Mouse (Mus musculus) CH12.LX (cell line): Measurements from ENCODE around the gene B4galt2. TPM values are rescaled to one million over a fixed set of nuclear protein-coding genes. Genes with fewer than 3 reads are reported as not detected.

Experiments used
- DNase-seq: peaks from one replicate; pipeline ENCODE4 v3.0.0-alpha.2; 2013; ENCODE audit errors: extremely low read depth
- H3K27ac ChIP-seq: 2 replicates; pipeline ENCODE4 v1.5.1; 2012; ENCODE audit warnings: low read depth, mild to moderate bottlenecking, control low read depth, moderate library complexity; ENCODE audit not compliant: insufficient read depth
- H3K27me3 ChIP-seq: replicated peaks from 2 replicates; pipeline ENCODE3; 2012; ENCODE audit warnings: inconsistent platforms
- H3K36me3 ChIP-seq, 2 experiments: replicated peaks in 1 of 2; 2 replicates each; pipeline versions ENCODE3 to v1.6.1; 2012; ENCODE audit warnings: inconsistent platforms in 1 of 2, low read length in 1 of 2, mild to moderate bottlenecking in 1 of 2, mixed read lengths in 1 of 2, moderate library complexity in 1 of 2; ENCODE audit not compliant: control insufficient read depth in 1 of 2, insufficient read depth in 1 of 2
- H3K4me1 ChIP-seq, 2 experiments: 2 replicates each; pipeline ENCODE4 v1.6.1; 2012; ENCODE audit warnings: inconsistent platforms in 1 of 2, moderate library complexity in 1 of 2; ENCODE audit not compliant: insufficient read depth in 2 of 2, control insufficient read depth in 1 of 2
- H3K4me2 ChIP-seq: 2 replicates; pipeline ENCODE4 v1.6.1; 2012; ENCODE audit warnings: low read depth, mild to moderate bottlenecking, control low read depth; ENCODE audit not compliant: poor library complexity, insufficient read depth, severe bottlenecking
- H3K4me3 ChIP-seq, 3 experiments: fragments of 150-350 bp in 1 of 3; sonication (generic) in 1 of 3; replicated peaks in 1 of 3; 2 replicates each; pipeline versions ENCODE3 to v1.5.1; 2011 to 2012; ENCODE audit warnings: low read depth in 2 of 3, low read length in 2 of 3, mild to moderate bottlenecking in 2 of 3, moderate library complexity in 2 of 3, control low read depth in 1 of 3, improper control_type of control experiment in 1 of 3, inconsistent platforms in 1 of 3, mixed read lengths in 1 of 3; ENCODE audit not compliant: poor library complexity in 1 of 3
- H3K79me2 ChIP-seq: replicated peaks from 2 replicates; pipeline ENCODE4 v1.6.1; 2012; ENCODE audit warnings: mild to moderate bottlenecking, moderate library complexity; ENCODE audit not compliant: control insufficient read depth, poor library complexity, insufficient read depth, severe bottlenecking; ENCODE audit errors: extremely low read depth
- H3K9ac ChIP-seq: 2 replicates; pipeline ENCODE4 v1.6.1; 2012; ENCODE audit warnings: low read depth, mild to moderate bottlenecking, control low read depth, moderate library complexity; ENCODE audit not compliant: insufficient read depth
- H3K9me3 ChIP-seq: replicated peaks from 2 replicates; pipeline ENCODE3; 2012; ENCODE audit warnings: low read length, inconsistent platforms, mixed read lengths
- BHLHE40 ChIP-seq: IDR thresholded peaks from 2 replicates; pipeline ENCODE4 v1.6.1; 2011; ENCODE audit warnings: mild to moderate bottlenecking, low read depth, low read length, improper control_type of control experiment
- CHD1 ChIP-seq: IDR thresholded peaks from 2 replicates; pipeline ENCODE4 v1.6.1; 2012; ENCODE audit warnings: low read depth, low read length, improper control_type of control experiment, inconsistent platforms
- CHD2 ChIP-seq: IDR thresholded peaks from 2 replicates; pipeline ENCODE4 v1.6.1; 2011; ENCODE audit warnings: low read length, improper control_type of control experiment
- EP300 ChIP-seq: IDR thresholded peaks from 2 replicates; pipeline ENCODE4 v1.6.1; 2011; ENCODE audit warnings: low read length, improper control_type of control experiment
- ETS1 ChIP-seq: conservative IDR thresholded peaks from 2 replicates; pipeline ENCODE4 v1.6.1; 2012; ENCODE audit warnings: low read depth, mild to moderate bottlenecking, inconsistent platforms, low read length, improper control_type of control experiment, moderate library complexity
- GABPA ChIP-seq: IDR thresholded peaks from 2 replicates; pipeline ENCODE4 v1.6.1; 2012; ENCODE audit warnings: low read depth, low read length, improper control_type of control experiment, inconsistent platforms; ENCODE audit not compliant: insufficient replicate concordance
- HCFC1 ChIP-seq: IDR thresholded peaks from 2 replicates; pipeline ENCODE4 v1.6.1; 2012; ENCODE audit warnings: low read depth, mild to moderate bottlenecking, inconsistent platforms, low read length, improper control_type of control experiment
- JUND ChIP-seq: conservative IDR thresholded peaks from 2 replicates; pipeline ENCODE4 v1.6.1; 2011; ENCODE audit warnings: low read depth, low read length, improper control_type of control experiment
- KAT2A ChIP-seq: IDR thresholded peaks from 2 replicates; pipeline ENCODE4 v1.6.1; 2012; ENCODE audit warnings: low read length, improper control_type of control experiment, inconsistent platforms; ENCODE audit not compliant: insufficient replicate concordance
- MAFK ChIP-seq: IDR thresholded peaks from 2 replicates; pipeline ENCODE4 v1.6.1; 2011; ENCODE audit warnings: low read length, improper control_type of control experiment; ENCODE audit not compliant: insufficient replicate concordance
- MAX ChIP-seq: IDR thresholded peaks from 2 replicates; pipeline ENCODE4 v1.6.1; 2011; ENCODE audit warnings: low read length, improper control_type of control experiment
- MYC ChIP-seq: IDR thresholded peaks from 2 replicates; pipeline ENCODE4 v1.6.1; 2011; ENCODE audit warnings: low read depth, mild to moderate bottlenecking, improper control_type of control experiment, low read length
- NELFE ChIP-seq: IDR thresholded peaks from 2 replicates; pipeline ENCODE4 v1.6.1; 2011; ENCODE audit warnings: low read depth, low read length, improper control_type of control experiment
- PAX5 ChIP-seq: IDR thresholded peaks from 2 replicates; pipeline ENCODE4 v1.6.1; 2012; ENCODE audit warnings: low read length, inconsistent platforms, mixed read lengths
- RCOR1 ChIP-seq: conservative IDR thresholded peaks from 2 replicates; pipeline ENCODE4 v1.6.1; 2012; ENCODE audit warnings: low read depth, mild to moderate bottlenecking, inconsistent platforms, low read length, improper control_type of control experiment
- TBP ChIP-seq: conservative IDR thresholded peaks from 2 replicates; pipeline ENCODE4 v1.6.1; 2011; ENCODE audit warnings: low read depth, low read length, improper control_type of control experiment
- UBTF ChIP-seq: IDR thresholded peaks from 2 replicates; pipeline ENCODE4 v1.6.1; 2012; ENCODE audit warnings: low read depth, mild to moderate bottlenecking, inconsistent platforms, low read length, improper control_type of control experiment, moderate library complexity
- USF1 ChIP-seq: IDR thresholded peaks from 2 replicates; pipeline ENCODE4 v1.6.1; 2014; ENCODE audit warnings: low read depth, mild to moderate bottlenecking, inconsistent platforms, low read length, improper control_type of control experiment
- ZMIZ1 ChIP-seq: IDR thresholded peaks from 2 replicates; pipeline ENCODE4 v1.6.1; 2012; ENCODE audit warnings: low read depth, mild to moderate bottlenecking, inconsistent platforms, low read length, improper control_type of control experiment
- ZNF384 ChIP-seq: IDR thresholded peaks from 2 replicates; pipeline ENCODE4 v1.6.1; 2012; ENCODE audit warnings: low read depth, low read length, improper control_type of control experiment, inconsistent platforms
- dilution Hi-C: fragments of 300-500 bp; cut with MboI; formaldehyde crosslinking; loops from 2 replicates; pipeline ENCODE4 v1.14.3; 2020; ENCODE audit warnings: low sequenced_read_pairs; ENCODE audit not compliant: extremely low pct_unique_long_range_greater_than_20kb, extremely low pct_ligation_motif_present
- in situ Hi-C: fragments of 300-500 bp; cut with MboI; formaldehyde crosslinking; loops from 3 replicates; pipeline ENCODE4 v1.14.3; 2019; ENCODE audit warnings: low sequenced_read_pairs, low pct_ligation_motif_present, low pct_unique_long_range_greater_than_20kb, mixed read lengths
- polyA plus RNA-seq: library from polyadenylated mRNA; unstranded; fragments of >175 nt; gene quantifications from 2 replicates; pipeline ENCODE4 v1.2.1, GENCODE M21; 2012; ENCODE audit warnings: low read depth; ENCODE audit not compliant: insufficient read length
- total RNA-seq, 2 experiments: library from RNA; depleted of rRNA; stranded (reverse); fragments of 300-350 nt in 1 of 2; fragments of >200 nt in 1 of 2; gene quantifications; 2 replicates each; pipeline ENCODE4 v1.2.3; 2012 to 2014

Gene B4galt2
- total and polyA plus RNA-seq, 3 experiments = 0.14 to 0.25 TPM; not detected in 1

GRCm38 (mm10) chr4:117912131-117912561, 28.9 kb upstream of the B4galt2 start:
- dilution Hi-C loops (no loop called here), in situ Hi-C loops (loop anchor here (10.0 kb wide), 1 partner anchor 153 kb away; no protein-coding TSS in a partner anchor)
- no peak overlapping the region for H3K4me2 ChIP-seq
- H3K9me3 ChIP-seq = no peaks in the 10 kb centered on the region
- no peak for DNase-seq
- H3K27ac ChIP-seq = no peak overlapping the region
- no peak overlapping the region for H3K4me3 ChIP-seq
- no peak for TF ChIP-seq UBTF
- no peak for TF ChIP-seq ZMIZ1
- no peak for TF ChIP-seq CHD1
- TF ChIP-seq MAX = no peak
- TF ChIP-seq PAX5 = no peak
- no peak for TF ChIP-seq ETS1
- no peak for TF ChIP-seq KAT2A
- TF ChIP-seq JUND = no peak
- peaks cover 12% of the 10 kb centered on the region; the same call in 1 of the 2 replicates for H3K79me2 ChIP-seq
- H3K9ac ChIP-seq = no peak overlapping the region
- peaks cover 21 to 57% of the 10 kb centered on the region in 2 experiments for H3K36me3 ChIP-seq
- no peaks in the 10 kb centered on the region for H3K27me3 ChIP-seq
- H3K4me1 ChIP-seq = peaks cover 6 to 49% of the 10 kb centered on the region in 2 experiments; a peak in 3 of 4 replicates

DNA sequence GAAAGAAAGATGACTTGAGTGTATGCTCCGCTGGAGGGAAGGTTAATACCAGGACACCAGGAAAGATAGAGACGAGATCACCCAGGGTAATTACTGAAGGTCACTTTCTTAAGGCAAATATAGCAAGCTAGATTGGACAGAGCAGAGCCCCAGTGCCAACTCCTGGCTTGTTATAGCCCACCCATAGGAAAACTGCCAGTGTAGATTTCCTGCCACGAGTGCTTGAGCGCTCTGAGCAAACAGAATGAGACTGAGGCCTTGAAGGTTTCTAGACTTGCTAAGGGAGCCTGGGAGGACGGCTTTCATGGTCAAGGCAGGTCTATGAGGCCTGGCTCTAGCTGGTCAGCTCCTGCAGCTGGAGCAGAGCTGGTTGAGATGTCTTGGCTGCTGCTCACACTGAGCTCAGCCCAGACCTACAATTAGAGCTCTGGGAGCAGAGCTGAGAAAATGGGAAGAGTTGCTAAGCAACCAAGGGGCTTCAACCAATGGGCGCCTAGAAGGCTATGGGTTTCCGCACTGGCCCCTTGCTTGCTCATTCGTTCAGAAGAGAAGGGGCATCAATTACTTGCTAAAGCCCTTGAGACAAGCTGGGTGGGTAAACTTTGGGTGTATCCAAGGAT, 25.7 kb upstream of the B4galt2 start:
- in situ Hi-C loops (no loop called here), dilution Hi-C loops (no loop called here)
- Histone ChIP-seq H3K79me2 (peaks cover 9% of the 10 kb centered on the region; the same call in 1 of the 2 replicates), H3K9me3 (no peaks in the 10 kb centered on the region), H3K36me3 (peaks cover 42 to 82% of the 10 kb centered on the region in 2 experiments), H3K27me3 (no peaks in the 10 kb centered on the region), H3K4me3 (no peak overlapping the region), H3K4me1 (peaks cover 6 to 34% of the 10 kb centered on the region in 2 experiments; a peak in 3 of 4 replicates), H3K27ac (no peak overlapping the region), H3K4me2 (no peak overlapping the region), H3K9ac (no peak overlapping the region)
- DNase-seq = no peak
- TF ChIP-seq EP300 (no peak), USF1 (no peak), KAT2A (no peak), HCFC1 (no peak), NELFE (no peak), ZNF384 (no peak)

DNA sequence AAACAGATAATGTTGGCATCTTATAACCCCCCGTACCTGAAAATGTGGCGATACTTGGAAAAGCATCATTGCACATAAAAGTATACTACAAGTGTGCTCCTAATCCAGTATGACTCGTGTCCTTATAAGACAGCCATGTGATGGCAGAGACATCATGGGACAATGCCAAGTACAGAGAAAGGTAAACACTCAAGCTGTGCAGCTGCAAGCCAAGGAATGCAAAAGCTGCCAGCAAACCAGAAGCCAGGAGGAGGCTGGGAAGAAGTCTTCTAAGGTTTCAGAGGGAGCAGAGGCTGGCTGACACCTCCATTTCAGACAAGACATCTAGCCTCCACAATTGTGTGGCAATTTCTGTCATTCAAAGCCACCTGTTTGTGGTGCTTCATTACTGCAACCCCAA, 22.9 kb upstream of the B4galt2 start:
- H3K27ac ChIP-seq = no peak overlapping the region
- H3K27me3 ChIP-seq = no peaks in the 10 kb centered on the region
- dilution Hi-C loops = no loop called here
- no peak for DNase-seq
- no peak overlapping the region for H3K4me3 ChIP-seq
- peaks cover 0 to 17% of the 10 kb centered on the region in 2 experiments; a peak in 2 of 4 replicates for H3K4me1 ChIP-seq
- no peaks in the 10 kb centered on the region for H3K9me3 ChIP-seq
- H3K79me2 ChIP-seq = no peaks in the 10 kb centered on the region
- H3K36me3 ChIP-seq = peaks cover 59 to 90% of the 10 kb centered on the region in 2 experiments
- TF ChIP-seq TBP (no peak), MYC (no peak), BHLHE40 (no peak), MAFK (no peak), JUND (no peak), NELFE (no peak), RCOR1 (no peak), CHD2 (no peak), GABPA (no peak)
- in situ Hi-C loops = no loop called here
- H3K9ac ChIP-seq = no peak overlapping the region
- no peak overlapping the region for H3K4me2 ChIP-seq
